Mouse (Mus musculus) hindbrain, embryonic 14.5 days (tissue): ENCODE measurements around the gene P2rx5. TPM values are rescaled to one million over a fixed set of nuclear protein-coding genes. Genes with fewer than 3 reads are reported as not detected.
A peak's percentile ranks its signal among the peaks of the same experiment; 100 is the strongest.

ENCODE experiments used
- ATAC-seq: fragments of 200-750 bp; cut with Nextera tagmentation; 2 replicates; pipeline ENCODE4 v1.8.0; 2017; ENCODE audit warnings: moderate number of reproducible peaks, mild to moderate bottlenecking, moderate TSS enrichment, moderate library complexity; ENCODE audit not compliant: low FRiP score
- DNase-seq: peaks from one replicate; pipeline ENCODE4 v3.0.0-alpha.2; 2015; ENCODE audit warnings: low spot score
- H3K27ac ChIP-seq: fragments of 300-500 bp; sonication (generic); 2 replicates; pipeline ENCODE4 v1.5.1; 2014; ENCODE audit warnings: mild to moderate bottlenecking, moderate library complexity
- H3K27me3 ChIP-seq: fragments of 300-500 bp; sonication (generic); 2 replicates; pipeline ENCODE4 v1.6.1; 2014; ENCODE audit warnings: mild to moderate bottlenecking, low read length, mixed read lengths; ENCODE audit not compliant: control insufficient read depth, insufficient read depth
- H3K36me3 ChIP-seq: fragments of 300-500 bp; sonication (generic); replicated peaks from 2 replicates; pipeline ENCODE4 v1.6.1; 2014; ENCODE audit not compliant: control insufficient read depth, insufficient read depth
- H3K4me1 ChIP-seq: fragments of 300-500 bp; sonication (generic); replicated peaks from 2 replicates; pipeline ENCODE4 v1.6.1; 2014; ENCODE audit warnings: antibody characterized with exemption, low read length, mixed read lengths; ENCODE audit not compliant: control insufficient read depth, insufficient read depth
- H3K4me2 ChIP-seq: fragments of 300-500 bp; sonication (generic); replicated peaks from 2 replicates; pipeline ENCODE4 v1.6.1; 2014; ENCODE audit warnings: mild to moderate bottlenecking, moderate library complexity
- H3K4me3 ChIP-seq: fragments of 300-500 bp; sonication (generic); replicated peaks from 2 replicates; pipeline ENCODE4 v1.5.1; 2014; ENCODE audit warnings: mild to moderate bottlenecking, low read length
- H3K9ac ChIP-seq: fragments of 300-500 bp; sonication (generic); 2 replicates; pipeline ENCODE4 v1.6.1; 2014
- H3K9me3 ChIP-seq: fragments of 300-500 bp; sonication (generic); 2 replicates; pipeline ENCODE4 v1.6.1; 2016; ENCODE audit warnings: low read length; ENCODE audit not compliant: control insufficient read depth
- WGBS: fragments of 180-500 bp; shearing (Covaris S2); extraction: QIAGEN DNeasy Blood & Tissue Kit; methylation state at CpG from one replicate; pipeline ENCODE4 v1.1.7; 2014; 5-methylcytosine and 5-hydroxymethylcytosine counted together
- polyA plus RNA-seq: library from polyadenylated mRNA; unstranded; fragments of >200 nt; fragmentation: Nextera tagmentation; extraction: Ambion mirVana; gene quantifications from 2 replicates; pipeline ENCODE4 v1.2.1, GENCODE M21; 2014

The P2rx5 gene
- polyA plus RNA-seq, 1 experiment from 2014 or later = 1.0 TPM

GRCm38 (mm10) chr11:73187231-73187630 lies 27.0 kb downstream of the P2rx5 start:
- no peaks in the 10 kb centered on the region for H3K4me1 ChIP-seq
- 89% methylated on average over 6 of the region's 6 CpGs for WGBS
- no peak for ATAC-seq

GRCm38 (mm10) chr11:73193047-73193446 lies 32.8 kb downstream of the P2rx5 start:
- Histone ChIP-seq H3K9me3 (no peaks in the 10 kb centered on the region), H3K36me3 (peaks cover 64% of the 10 kb centered on the region), H3K9ac (no peak overlapping the region), H3K27me3 (no peaks in the 10 kb centered on the region), H3K27ac (no peak overlapping the region), H3K4me3 (no peak overlapping the region), H3K4me2 (no peak overlapping the region), H3K4me1 (peaks cover 8% of the 10 kb centered on the region)
- no peak for DNase-seq
- 82% methylated on average over 6 of the region's 6 CpGs for WGBS
- no peak for ATAC-seq

More at GRCm38 (mm10) chr11:73187231-73187630, 27.0 kb downstream of the P2rx5 start:
- H3K9ac ChIP-seq = no peak overlapping the region
- no peak overlapping the region for H3K4me3 ChIP-seq
- H3K27ac ChIP-seq = no peak overlapping the region
- H3K9me3 ChIP-seq = no peaks in the 10 kb centered on the region
- no peak overlapping the region for H3K4me2 ChIP-seq
- no peaks in the 10 kb centered on the region for H3K27me3 ChIP-seq
- H3K36me3 ChIP-seq = peaks cover 88% of the 10 kb centered on the region
- no peak for DNase-seq

GRCm38 (mm10) chr11:73194444-73194843 lies 34.2 kb downstream of the P2rx5 start:
- 84% methylated on average over 2 of the region's 2 CpGs for WGBS
- Histone ChIP-seq H3K9me3 (no peaks in the 10 kb centered on the region), H3K4me1 (peaks cover 13% of the 10 kb centered on the region), H3K4me2 (no peak overlapping the region), H3K36me3 (peaks cover 51% of the 10 kb centered on the region), H3K4me3 (no peak overlapping the region), H3K27ac (no peak overlapping the region), H3K9ac (no peak overlapping the region), H3K27me3 (no peaks in the 10 kb centered on the region)
- ATAC-seq (no peak), DNase-seq (no peak)

GRCm38 (mm10) chr11:73198190-73198589 lies 38.0 kb downstream of the P2rx5 start:
- Histone ChIP-seq H3K27me3 (no peaks in the 10 kb centered on the region), H3K27ac (no peak overlapping the region), H3K9me3 (no peaks in the 10 kb centered on the region), H3K36me3 (peaks cover 19% of the 10 kb centered on the region), H3K9ac (peak overlapping the region; percentile 82), H3K4me3 (peak overlapping the region; percentile 79), H3K4me2 (peak overlapping the region; percentile 88), H3K4me1 (peaks cover 20% of the 10 kb centered on the region)
- ATAC-seq = no peak
- DNase-seq = no peak
- WGBS = 4% methylated on average over 1 of the region's 1 CpGs

GRCm38 (mm10) chr11:73198603-73199229 lies 38.5 kb downstream of the P2rx5 start, which contains the start of gene Ctns:
Ctns (minus strand) TSS chr11:73199042.
- H3K4me1 ChIP-seq = peaks cover 20% of the 10 kb centered on the region
- ATAC-seq = peak; percentile 97
- 2% methylated on average over 22 of the region's 22 CpGs for WGBS

GRCm38 (mm10) chr11:73199230-73199712 lies 39.0 kb downstream of the P2rx5 start, which contains the start of gene Shpk:
Shpk (plus strand) TSS chr11:73199460.
- peak; percentile 89 for DNase-seq
- no peaks in the 10 kb centered on the region for H3K9me3 ChIP-seq
- peaks cover 17% of the 10 kb centered on the region for H3K36me3 ChIP-seq
- ATAC-seq = peak; percentile 98
- H3K27ac ChIP-seq = peak within 1 kb of the TSS; percentile 56; the same call in 1 of the 2 replicates
- H3K4me1 ChIP-seq = peaks cover 20% of the 10 kb centered on the region
- under 1% methylated on average over 32 of the region's 32 CpGs for WGBS
- H3K4me3 ChIP-seq = peak within 1 kb of the TSS; percentile 79
- H3K27me3 ChIP-seq = no peaks in the 10 kb centered on the region
- H3K9ac ChIP-seq = peak within 1 kb of the TSS; percentile 82
- peak within 1 kb of the TSS; percentile 88 for H3K4me2 ChIP-seq

More at GRCm38 (mm10) chr11:73198603-73199229, 38.5 kb downstream of the P2rx5 start, which contains the start of gene Ctns:
- Histone ChIP-seq H3K9me3 (no peaks in the 10 kb centered on the region), H3K27ac (peak within 1 kb of the TSS; percentile 56; the same call in 1 of the 2 replicates), H3K27me3 (no peaks in the 10 kb centered on the region), H3K4me2 (peak within 1 kb of the TSS; percentile 88), H3K9ac (peak within 1 kb of the TSS; percentile 82), H3K4me3 (peak within 1 kb of the TSS; percentile 79), H3K36me3 (peaks cover 19% of the 10 kb centered on the region)
- peak; percentile 82 for DNase-seq

- Histone ChIP-seq H3K27me3 (no peaks in the 10 kb centered on the region), H3K36me3 (peaks cover 15% of the 10 kb centered on the region), H3K4me3 (peak overlapping the region; percentile 79), H3K9ac (peak overlapping the region; percentile 82), H3K27ac (0 out of 2 replicates have a peak overlapping the region, but pooled peaks have one; percentile 32), H3K4me2 (peak overlapping the region; percentile 88), H3K4me1 (peaks cover 20% of the 10 kb centered on the region), H3K9me3 (no peaks in the 10 kb centered on the region)
- DNase-seq (no peak), ATAC-seq (no peak)
- WGBS = 2% methylated on average over 12 of the region's 12 CpGs
These were observed 39.7 kb downstream of the P2rx5 start for GRCm38 (mm10) chr11:73199879-73200278.

GRCm38 (mm10) chr11:73201021-73201420 lies 40.8 kb downstream of the P2rx5 start:
- Histone ChIP-seq H3K36me3 (peaks cover 5% of the 10 kb centered on the region; the same call in 1 of the 2 replicates), H3K4me1 (peaks cover 20% of the 10 kb centered on the region), H3K4me2 (no peak overlapping the region), H3K27me3 (no peaks in the 10 kb centered on the region), H3K27ac (no peak overlapping the region), H3K9ac (no peak overlapping the region), H3K9me3 (no peaks in the 10 kb centered on the region), H3K4me3 (no peak overlapping the region)
- WGBS = 77% methylated on average over 2 of the region's 2 CpGs
- DNase-seq = no peak
- ATAC-seq = no peak

GRCm38 (mm10) chr11:73201597-73201996 lies 41.4 kb downstream of the P2rx5 start:
- Histone ChIP-seq H3K27ac (no peak overlapping the region), H3K9me3 (no peaks in the 10 kb centered on the region), H3K4me3 (no peak overlapping the region), H3K27me3 (no peaks in the 10 kb centered on the region), H3K36me3 (0 out of 2 replicates have a peak, but pooled peaks cover 3% of the 10 kb centered on the region), H3K4me1 (peaks cover 20% of the 10 kb centered on the region), H3K4me2 (no peak overlapping the region), H3K9ac (no peak overlapping the region)
- DNase-seq (no peak), ATAC-seq (no peak)
- 33% methylated on average over 4 of the region's 4 CpGs for WGBS
